9 mouse cellular contexts compared by ENCODE assay signal in the genomic region with DNA sequence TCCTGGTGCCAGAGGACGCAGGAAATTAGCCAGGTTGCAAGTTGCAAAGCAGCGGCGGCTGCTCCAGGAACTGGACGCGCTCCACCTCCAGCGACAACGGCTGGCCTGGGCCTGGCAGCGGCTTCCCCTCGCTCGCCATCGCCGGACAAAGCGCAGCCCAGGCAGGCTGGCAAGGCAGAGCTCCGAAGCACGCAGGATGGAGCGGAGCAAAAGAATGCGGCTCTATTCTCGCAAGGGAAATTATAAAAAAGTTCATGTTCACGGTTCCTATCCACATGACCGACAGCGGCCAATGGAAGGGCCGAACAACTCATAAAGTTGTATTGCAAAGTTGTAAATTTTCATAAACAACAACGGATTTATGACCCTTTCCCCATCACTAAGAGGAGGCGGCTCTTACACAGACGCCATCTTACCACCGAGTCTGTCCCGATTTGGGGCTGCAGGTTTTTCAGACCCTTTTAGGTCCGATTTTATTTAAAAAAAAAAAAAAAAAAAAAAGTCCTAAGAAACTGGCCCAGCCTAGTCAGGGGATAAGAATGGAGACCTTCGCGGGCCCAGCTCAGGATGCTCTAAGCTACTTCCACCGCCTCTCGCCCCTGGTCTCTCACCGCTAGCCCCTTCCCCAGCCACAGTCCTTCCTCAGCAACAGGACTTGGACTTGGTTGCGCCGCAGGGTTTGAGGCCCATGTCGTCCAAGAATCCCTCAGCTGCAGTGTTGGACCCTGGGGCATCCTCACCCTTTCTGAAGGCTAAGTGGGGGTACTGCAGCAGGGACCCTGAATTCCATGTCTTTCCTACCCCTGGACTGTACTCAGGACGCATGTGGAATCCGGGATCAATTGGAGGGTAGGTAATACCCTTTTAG. TPM values are rescaled to one million over a fixed set of nuclear protein-coding genes. Genes with fewer than 3 reads are reported as not detected.
DNase-seq lines count a peak whose midpoint lies in the region; ATAC-seq lines count a peak whose summit lies in the region.
"Had no signal": no experiment of that assay in that cellular context is flagged by ENCODE, and none has a peak within 500 bp of the region (broad histone marks: within the 10 kb centered on the region; RNA-seq: fewer than 3 reads in every experiment).

A gene (minus strand): TSS at position 218 of the 868 bp plus-strand sequence.
A gene (minus strand): TSS at position 221 of the 868 bp plus-strand sequence.

- peak within 1 kb of the TSS; percentile 3 to 29; a peak in 2 of 4 replicates for H3K4me3 ChIP-seq in heart, embryonic 14.5 days (ENCODE audit: control insufficient read depth in 1 of 2, insufficient read depth in 1 of 2, low read depth in 1 of 2, low read length in 2 of 2)
- peak within 1 kb of the TSS; percentile 70 for H3K4me3 ChIP-seq in limb, embryonic 11.5 days (ENCODE audit: low read depth, low read length)
- H3K4me3 ChIP-seq in neural tube, embryonic 12.5 days, result peak within 1 kb of the TSS; percentile 92

- 2% methylated on average over 38 of the region's 38 CpGs for WGBS in heart, embryonic 14.5 days
- 1% methylated on average over 38 of the region's 38 CpGs for WGBS in limb, embryonic 11.5 days
- WGBS in neural tube, embryonic 12.5 days, result 1% methylated on average over 38 of the region's 38 CpGs

- peaks cover 3 to 17% of the 10 kb centered on the region in 2 experiments; a peak in 2 of 4 replicates for H3K4me1 ChIP-seq in heart, embryonic 14.5 days (ENCODE audit: control insufficient read depth in 2 of 2, insufficient read depth in 2 of 2, low read length in 2 of 2)
- H3K4me1 ChIP-seq in limb, embryonic 11.5 days (ENCODE audit: control insufficient read depth, insufficient read depth, low read length), result peaks cover 53% of the 10 kb centered on the region
- peaks cover 25% of the 10 kb centered on the region for H3K4me1 ChIP-seq in neural tube, embryonic 12.5 days

- peak within 1 kb of the TSS; percentile 51 for H3K4me2 ChIP-seq in heart, embryonic 14.5 days (ENCODE audit: low read length)
- H3K4me2 ChIP-seq in limb, embryonic 11.5 days (ENCODE audit: low read depth, severe bottlenecking), result peak within 1 kb of the TSS; percentile 95
- H3K4me2 ChIP-seq in neural tube, embryonic 12.5 days (replicated peaks), result peak within 1 kb of the TSS; percentile 99

- H3K27me3 ChIP-seq in heart, embryonic 14.5 days (ENCODE audit: control insufficient read depth, insufficient read depth, low read length), result peaks cover 100% of the 10 kb centered on the region
- no peaks in the 10 kb centered on the region for H3K27me3 ChIP-seq in limb, embryonic 11.5 days (ENCODE audit: control insufficient read depth, insufficient read depth, low read length)
- no peaks in the 10 kb centered on the region for H3K27me3 ChIP-seq in neural tube, embryonic 12.5 days (replicated peaks)

- DNase-seq in A20 (ENCODE audit: low read depth, low spot score) (peak; percentile 92), ZHBTc4 (ENCODE audit: low read depth, low spot score) (peak; percentile 10)
- peak; percentile 86 for DNase-seq in limb, embryonic 11.5 days (ENCODE audit: low spot score)
- no peak for DNase-seq in layer of hippocampus, postnatal 10 days (ENCODE audit: low spot score in 2 of 2)
- DNase-seq in thymus, postnatal 4 days, result no peak
- DNase-seq in frontal cortex, postnatal 36 days (ENCODE audit: low spot score in 2 of 2), result no peak

- H3K9me3 ChIP-seq in heart, embryonic 14.5 days (ENCODE audit: control insufficient read depth, low read length), result no peaks in the 10 kb centered on the region
- H3K9me3 ChIP-seq in limb, embryonic 11.5 days (ENCODE audit: control insufficient read depth, low read length), result no peaks in the 10 kb centered on the region
- H3K9me3 ChIP-seq in neural tube, embryonic 12.5 days, result no peaks in the 10 kb centered on the region

- H3K27ac ChIP-seq in heart, embryonic 14.5 days (replicated peaks in 1 of 2; ENCODE audit: control insufficient read depth in 1 of 2, insufficient read depth in 1 of 2, low read depth in 2 of 2, low read length in 2 of 2), result no peak within 1 kb of the TSS
- peak within 1 kb of the TSS; percentile 93 for H3K27ac ChIP-seq in limb, embryonic 11.5 days (replicated peaks; ENCODE audit: low read depth, low read length)
- H3K27ac ChIP-seq in neural tube, embryonic 12.5 days, result peak within 1 kb of the TSS; percentile 100

- H3K9ac ChIP-seq in heart, embryonic 14.5 days (ENCODE audit: low read length), result no peak within 1 kb of the TSS
- H3K9ac ChIP-seq in limb, embryonic 11.5 days (ENCODE audit: low read length), result peak within 1 kb of the TSS; percentile 93
- peak within 1 kb of the TSS; percentile 100 for H3K9ac ChIP-seq in neural tube, embryonic 12.5 days

- no peaks in the 10 kb centered on the region for H3K36me3 ChIP-seq in heart, embryonic 14.5 days (ENCODE audit: control insufficient read depth, insufficient read depth, low read length)
- no peaks in the 10 kb centered on the region for H3K36me3 ChIP-seq in limb, embryonic 11.5 days (ENCODE audit: control insufficient read depth, insufficient read depth, low read length)
- H3K36me3 ChIP-seq in neural tube, embryonic 12.5 days, result no peaks in the 10 kb centered on the region

- ATAC-seq in heart, embryonic 14.5 days (ENCODE audit: insufficient number of reproducible peaks, insufficient read depth, low FRiP score, low read depth), result no peak
- peak; percentile 69 for ATAC-seq in limb, embryonic 11.5 days (ENCODE audit: insufficient number of reproducible peaks, low FRiP score, low TSS enrichment, low read depth)
- peak; percentile 52 for ATAC-seq in neural tube, embryonic 12.5 days (ENCODE audit: low FRiP score, low read depth)

RNA-seq across cellular contexts. Expression of the first gene that starts in this region (rescaled TPM):
- 0.35 and 0.86 TPM in 2 replicates for polyA plus RNA-seq in heart, embryonic 14.5 days (2014; fragmentation: Nextera tagmentation; extraction: Ambion mirVana)
- 5.6 and 6.2 TPM in 2 replicates for polyA plus RNA-seq in limb, embryonic 11.5 days (2014; fragmentation: Nextera tagmentation; extraction: Ambion mirVana)
- 21.1 and 25.1 TPM in 2 replicates for polyA plus RNA-seq in neural tube, embryonic 12.5 days (2016; fragmentation: Nextera tagmentation; extraction: Ambion mirVana)
- total RNA-seq in layer of hippocampus, postnatal 10 days (2021), result not detected
- polyA plus RNA-seq: cortical plate, adult 2 months had no signal

RNA-seq across cellular contexts. Expression of the second gene that starts in this region (rescaled TPM):
- polyA plus RNA-seq in heart, embryonic 14.5 days (2014; fragmentation: Nextera tagmentation; extraction: Ambion mirVana), result not detected in 2 replicates
- 1.1 and 1.3 TPM in 2 replicates for polyA plus RNA-seq in limb, embryonic 11.5 days (2014; fragmentation: Nextera tagmentation; extraction: Ambion mirVana)
- not detected in 2 replicates for polyA plus RNA-seq in neural tube, embryonic 12.5 days (2016; fragmentation: Nextera tagmentation; extraction: Ambion mirVana)
- total RNA-seq in layer of hippocampus, postnatal 10 days (2021), result not detected
- polyA plus RNA-seq: cortical plate, adult 2 months had no signal

Comparison
In these comparisons a context has a peak if more than half of its experiments do, and no peak if none do; other contexts are left out.
1. DNase-seq: peak in A20 (single experiment), ZHBTc4 (single experiment) and limb, embryonic 11.5 days (single experiment); none in layer of hippocampus, postnatal 10 days (0 of 2), thymus, postnatal 4 days (single experiment) and frontal cortex, postnatal 36 days (0 of 2).
2. H3K27ac ChIP-seq: peak in limb, embryonic 11.5 days (single experiment) and neural tube, embryonic 12.5 days (single experiment); none in heart, embryonic 14.5 days (0 of 2).
3. H3K4me3 ChIP-seq: peak in every context shown above with its lines; median percentile 92 in neural tube, embryonic 12.5 days; 70 in limb, embryonic 11.5 days; 16 in heart, embryonic 14.5 days.
4. Peak in every context shown above with its lines, with median percentiles within 50 percentile points of each other: H3K4me2 ChIP-seq.